Mouse (Mus musculus) T-helper 1 cell (primary cell): Measurements from ENCODE around the gene Smad6.

Experiments
- in situ Hi-C: fragments of 300-600 bp; cut with MboI, MseI; formaldehyde crosslinking; loops from one replicate; pipeline ENCODE4 v1.15.1; 2025; ENCODE audit warnings: high pct_unique_total_duplicates

Smad6 gene

GRCm38 (mm10) chr9:64022562-64023366 lies 905 bp upstream of the Smad6 start:
- in situ Hi-C loops: no loop called here

DNA sequence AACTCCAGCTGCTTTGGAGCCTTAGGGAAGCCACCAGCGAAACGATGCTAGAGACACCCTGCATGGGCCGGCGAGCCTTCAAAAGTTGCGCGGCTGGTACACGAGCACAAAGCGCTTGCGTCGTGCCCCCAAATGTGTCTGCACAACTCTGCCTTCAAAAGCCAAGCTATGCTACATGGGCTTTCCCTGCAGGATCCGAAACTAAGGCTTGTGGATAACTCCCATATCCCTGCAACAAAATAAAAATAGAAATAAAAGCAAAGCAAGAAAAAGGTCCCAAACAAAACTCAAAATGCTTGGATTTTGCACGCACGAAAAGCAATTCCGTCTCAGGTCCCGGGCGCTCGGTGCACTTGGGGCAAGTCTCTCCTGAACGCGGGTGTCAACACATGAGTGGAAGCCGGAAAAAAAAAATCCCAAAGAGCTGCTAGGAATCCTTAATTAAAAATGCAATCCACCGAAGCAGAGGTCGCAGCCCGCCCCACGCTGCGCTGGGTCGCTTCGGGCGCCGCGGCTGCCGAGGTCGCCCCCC lies 474 bp downstream of the Smad6 start:
- in situ Hi-C loops: no loop called here

DNA sequence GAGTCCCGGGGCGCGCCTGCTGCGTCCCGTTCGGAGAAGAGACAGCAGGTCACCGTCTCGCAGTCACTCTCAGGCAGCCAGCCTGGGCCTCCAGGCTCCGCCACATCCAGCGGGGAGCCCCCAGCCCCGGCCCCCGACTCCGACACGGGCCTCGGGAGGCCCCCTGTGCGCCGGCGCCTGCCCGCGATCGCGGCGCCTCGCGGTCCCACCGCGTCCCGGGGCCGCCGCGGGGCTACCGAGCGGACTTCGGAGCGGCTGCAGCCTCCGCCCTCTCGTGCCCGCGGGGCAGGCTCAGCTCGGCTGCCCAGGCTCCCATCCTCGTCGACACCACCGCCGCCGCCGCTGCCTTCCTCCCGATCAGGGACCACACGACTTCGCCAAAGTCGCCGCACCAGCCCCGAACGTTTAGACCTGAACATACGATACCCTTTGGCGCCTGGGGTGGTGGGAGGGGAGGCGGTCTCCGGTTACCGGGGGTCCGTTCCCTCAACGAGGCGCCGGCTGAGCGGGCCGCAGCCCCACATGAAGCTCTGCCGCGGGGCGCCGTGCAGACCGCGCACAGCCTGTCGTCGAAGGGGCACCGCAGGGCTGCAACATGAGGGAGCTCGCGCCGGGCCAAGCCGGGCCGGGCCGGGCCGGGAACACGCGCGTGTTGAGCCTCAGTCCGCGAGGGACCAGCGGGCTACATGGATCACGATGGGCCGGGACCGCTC lies 1.1 kb downstream of the Smad6 start:
- in situ Hi-C loops: no loop called here

- in situ Hi-C loops: no loop called here
Observed at GRCm38 (mm10) chr9:64020171-64020605, 1.7 kb downstream of the Smad6 start.

- in situ Hi-C loops: no loop called here
Observed at GRCm38 (mm10) chr9:64019036-64019886, 2.6 kb downstream of the Smad6 start.

GRCm38 (mm10) chr9:64017861-64018793 lies 3.7 kb downstream of the Smad6 start:
- in situ Hi-C loops: no loop called here

GRCm38 (mm10) chr9:64016648-64017400 lies 5.0 kb downstream of the Smad6 start:
- in situ Hi-C loops: no loop called here

DNA sequence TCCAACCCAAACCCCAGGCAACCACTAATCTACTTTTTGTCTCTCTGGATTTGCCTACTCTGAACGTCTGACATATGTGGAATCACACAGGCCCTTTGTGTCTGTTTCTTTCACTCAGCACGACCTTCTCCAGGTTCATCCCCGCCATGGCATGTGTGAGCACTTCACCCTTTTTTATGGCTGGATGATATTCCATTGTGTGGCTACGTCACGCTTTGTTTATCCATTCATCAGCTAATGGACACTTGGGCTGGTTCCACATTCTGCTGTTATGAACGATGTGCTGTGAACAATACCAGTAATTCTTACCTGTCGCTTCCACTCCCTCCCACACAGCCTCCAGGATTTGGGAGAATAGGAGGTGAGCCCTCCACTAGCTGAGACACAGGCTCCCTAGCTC lies 5.8 kb downstream of the Smad6 start:
- in situ Hi-C loops: no loop called here

DNA sequence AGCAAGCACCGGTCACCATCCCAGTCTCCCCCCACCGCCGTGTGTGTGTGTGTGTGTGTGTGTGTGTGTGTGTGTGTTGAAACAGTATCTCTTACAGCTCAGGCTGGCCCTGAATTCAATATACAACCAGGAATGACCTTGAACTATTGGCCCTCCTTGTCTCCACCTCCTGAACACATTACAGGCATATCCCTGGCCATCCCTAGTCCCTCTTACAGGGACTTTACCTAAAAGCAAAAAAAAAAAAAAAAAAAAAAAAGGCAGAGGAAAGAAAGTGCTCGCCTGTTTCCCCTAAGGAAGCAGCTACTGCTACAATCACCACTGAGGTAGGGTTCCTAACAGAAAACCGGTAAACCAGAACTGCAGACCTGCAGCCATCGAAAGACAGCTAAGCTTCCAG lies 7.1 kb downstream of the Smad6 start:
- in situ Hi-C loops: no loop called here

- in situ Hi-C loops: no loop called here
Observed at GRCm38 (mm10) chr9:64011356-64011755, 10.5 kb downstream of the Smad6 start.

GRCm38 (mm10) chr9:64002981-64003380 lies 18.9 kb downstream of the Smad6 start:
- in situ Hi-C loops: no loop called here

- in situ Hi-C loops: no loop called here
Observed at GRCm38 (mm10) chr9:64001081-64001480, 20.8 kb downstream of the Smad6 start.

DNA sequence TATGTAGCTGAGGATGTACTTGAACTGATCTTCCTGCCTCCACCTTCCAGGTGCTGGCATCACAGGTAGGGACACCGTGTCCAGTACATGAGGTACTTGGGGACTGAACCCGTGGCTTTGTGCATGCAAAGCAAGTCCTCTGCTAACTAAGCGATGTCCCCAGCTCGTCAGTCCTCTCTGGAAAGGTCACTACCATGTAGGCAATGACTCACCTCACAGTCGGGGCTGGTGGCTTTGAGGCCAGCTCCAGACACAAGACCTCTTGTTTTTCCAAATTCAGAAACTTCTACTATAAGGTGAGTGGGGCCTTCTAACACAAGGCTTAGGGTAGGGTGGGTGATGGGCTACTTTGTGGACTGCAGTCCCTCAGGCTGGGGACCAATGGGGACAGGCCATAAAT lies 21.8 kb downstream of the Smad6 start:
- in situ Hi-C loops: no loop called here

- in situ Hi-C loops: no loop called here
Observed at GRCm38 (mm10) chr9:63999194-63999593, 22.7 kb downstream of the Smad6 start.

DNA sequence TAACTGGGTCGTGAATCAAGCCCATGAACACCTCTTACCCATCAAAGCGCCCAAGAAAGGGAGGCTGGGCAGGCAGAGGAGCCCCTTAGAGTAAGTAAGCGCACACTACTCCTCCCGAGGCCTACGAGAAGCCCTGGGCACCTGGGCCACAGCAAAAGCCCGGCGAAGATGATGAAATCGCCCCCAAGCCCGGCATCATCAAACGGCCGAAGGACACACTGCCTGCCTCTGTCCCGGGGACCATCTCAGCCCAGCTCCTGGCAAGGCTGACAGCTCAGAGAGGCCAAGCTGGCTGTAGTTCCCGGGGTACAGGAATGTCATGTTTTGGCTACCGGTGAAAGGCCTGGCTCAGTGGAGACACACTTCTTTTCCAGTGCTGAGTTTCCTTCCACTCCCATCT lies 23.8 kb downstream of the Smad6 start:
- in situ Hi-C loops: no loop called here

GRCm38 (mm10) chr9:63997439-63997838 lies 24.4 kb downstream of the Smad6 start:
- in situ Hi-C loops: no loop called here

DNA sequence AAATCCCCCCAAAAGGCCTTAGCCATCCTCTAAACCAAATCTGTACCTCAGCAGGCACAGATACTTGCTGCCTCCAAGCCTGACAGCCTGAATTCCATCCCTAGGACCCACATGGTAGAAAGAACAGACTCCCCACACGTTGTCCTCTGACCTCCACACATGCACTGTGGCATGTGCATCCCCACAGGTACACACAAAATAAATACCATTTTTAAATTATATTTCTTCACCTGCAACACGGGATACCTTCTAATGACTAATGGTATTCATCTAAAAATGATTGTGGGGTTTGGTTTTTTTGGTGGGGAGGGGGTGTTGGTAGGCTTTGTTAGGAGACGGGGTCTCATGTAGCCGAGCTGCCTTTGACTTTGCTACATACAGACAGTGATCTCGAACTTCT lies 28.6 kb downstream of the Smad6 start:
- in situ Hi-C loops: no loop called here

GRCm38 (mm10) chr9:63992761-63993160 lies 29.1 kb downstream of the Smad6 start:
- in situ Hi-C loops: no loop called here

DNA sequence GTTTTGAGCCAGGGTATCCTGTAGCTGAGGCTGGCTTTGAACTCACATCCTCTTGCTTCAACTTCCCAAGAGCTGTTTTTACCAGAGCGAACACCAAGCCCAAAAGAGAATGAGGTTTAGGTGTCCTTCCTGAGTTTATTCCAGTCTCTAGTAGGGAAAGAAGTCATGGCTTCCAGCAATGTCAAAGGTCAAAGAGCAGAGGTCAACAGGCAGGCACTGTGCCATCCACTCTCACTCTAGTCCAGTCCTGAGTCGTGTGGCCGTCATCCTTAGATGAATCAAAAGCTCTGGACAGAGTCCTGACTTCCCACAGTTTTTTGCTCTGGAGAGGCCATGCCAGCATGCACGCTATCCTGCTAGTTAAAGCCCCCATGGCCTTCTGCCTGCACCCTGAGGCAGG lies 30.7 kb downstream of the Smad6 start:
- in situ Hi-C loops: no loop called here

DNA sequence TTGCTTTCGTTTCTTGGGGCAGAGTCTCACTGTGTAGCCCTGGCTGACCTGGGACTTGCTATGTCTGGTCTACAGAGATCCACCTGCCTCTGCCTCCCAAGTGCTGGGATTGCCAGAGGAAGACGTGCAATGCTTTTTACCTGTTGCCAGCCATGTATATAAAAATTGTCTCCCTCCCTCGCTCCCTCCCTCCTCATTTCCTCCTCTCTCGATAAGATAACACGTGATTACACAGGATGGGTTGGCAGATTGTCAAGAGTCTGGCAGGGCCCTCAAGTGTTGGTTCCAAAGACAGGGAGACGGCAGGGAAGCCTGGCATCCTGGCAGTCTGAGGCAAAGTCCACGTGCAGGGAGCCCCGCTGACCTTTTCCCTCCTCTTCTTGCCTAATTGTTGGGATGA lies 32.2 kb downstream of the Smad6 start:
- in situ Hi-C loops: no loop called here
